Mouse (Mus musculus) olfactory bulb, adult 2 months (tissue): ENCODE results near the gene Rab33b.

Experiments
- CTCF ChIP-seq: fragments of 200-500 bp; IDR thresholded peaks from 2 replicates; pipeline ENCODE4 v1.5.1; 2012; ENCODE audit warnings: low read depth, mild to moderate bottlenecking, low read length, moderate library complexity; ENCODE audit not compliant: insufficient read depth
- POLR2A ChIP-seq: fragments of 200-500 bp; IDR thresholded peaks from 2 replicates; pipeline ENCODE4 v1.6.1; 2012; ENCODE audit warnings: mild to moderate bottlenecking, low read depth, low read length, moderate library complexity; ENCODE audit not compliant: insufficient read depth

GRCm38 (mm10) chr3:51534013-51534412 lies 50.3 kb downstream of the Rab33b start:
- TF ChIP-seq CTCF = no peak
- no peak for TF ChIP-seq POLR2A
